Comparison of ENCODE assay signal across 8 mouse cellular contexts in genomic region chr8:91070275-91070859, GRCm38 (mm10). TPM values are rescaled to one million over a fixed set of nuclear protein-coding genes. Genes with fewer than 3 reads are reported as not detected.
A peak's percentile ranks its signal among the peaks of the same experiment; 100 is the strongest.
DNase-seq lines count a peak whose midpoint lies in the region; ATAC-seq and TF ChIP-seq lines count a peak whose summit lies in the region.

No protein-coding gene starts in this region.

- peak overlapping the region; percentile 85 for H3K27ac ChIP-seq in left cerebral cortex, adult 2 months
- H3K27ac ChIP-seq in macrophage = peak overlapping the region; percentile 59

- peaks cover 2% of the 10 kb centered on the region; the same call in 1 of the 2 replicates for H3K36me3 ChIP-seq in macrophage (ENCODE audit: inconsistent target)

- peak; percentile 79 for DNase-seq in embryo, embryonic 10.5 days (ENCODE audit: low spot score)
- DNase-seq in gastrocnemius, postnatal 10 days = peak; percentile 65
- peak; percentile 18 for DNase-seq in hindlimb bud, embryonic 11.5 days (ENCODE audit: extremely low spot score, low read depth, low spot score)
- peak; percentile 45 to 65 for DNase-seq in left cerebral cortex, adult 2 months (ENCODE audit: extremely low spot score in 1 of 2, low spot score in 2 of 2)
- DNase-seq in right cerebral cortex, adult 2 months (ENCODE audit: low spot score in 2 of 2) = peak; percentile 67
- DNase-seq in urinary bladder, postnatal 10 days (ENCODE audit: low spot score) = peak; percentile 17

- intact Hi-C loops in left cerebral cortex, adult 2 months (cut with DNase I) = no loop called here

- TF ChIP-seq CTCF in left cerebral cortex, adult 2 months (IDR thresholded peaks at IDR 0.05) = no peak

- H3K4me3 ChIP-seq in left cerebral cortex, adult 2 months = peak overlapping the region; percentile 98
- H3K4me3 ChIP-seq in macrophage (ENCODE audit: inconsistent target) = peak overlapping the region; percentile 83

- ATAC-seq in activated CD4-positive, CD25-positive, alpha-beta regulatory T cell, adult 4 months = peak; percentile 83

- H3K79me2 ChIP-seq in macrophage (ENCODE audit: inconsistent target) = peaks cover 35% of the 10 kb centered on the region

- 1% methylated on average over 32 of the region's 34 CpGs for WGBS in macrophage (ENCODE audit: missing documents)

RNA-seq across cellular contexts. Expression of gene Rbl2, which starts 0.5 kb away (rescaled TPM):
- polyA plus RNA-seq in activated CD4-positive, CD25-positive, alpha-beta regulatory T cell, adult 4 months (2017; shearing (Covaris generic)) = 100 to 1,000 TPM; 103 to 143 TPM
- 10 to 100 TPM; 16.8 to 20.2 TPM for total RNA-seq in gastrocnemius, postnatal 10 days (2021)
- total RNA-seq in left cerebral cortex, adult 2 months (2021) = 10 to 100 TPM; 39.1 to 43.1 TPM
- 100 to 1,000 TPM in 3 of 26 experiments, 10 to 100 TPM in 23; 19.0 to 141 (median 70.5) TPM for total RNA-seq in macrophage (2018; cell fraction: chromatin; rRNA removed)
- 10 to 100 TPM; 23.6 to 47.3 (median 33.5) TPM for total RNA-seq in macrophage (2018; cell fraction: cytosol; rRNA removed)
- total RNA-seq in macrophage (2018; cell fraction: nucleus; rRNA removed) = 10 to 100 TPM; 21.5 to 96.9 (median 45.3) TPM
- polyA plus RNA-seq in macrophage (2018) = 21.8 to 79.1 TPM (median 32.3 TPM) in 3 replicates

Comparison
In these comparisons a context has a peak if more than half of its experiments do, and no peak if none do; other contexts are left out.
1. Peak in every context shown above with its lines: DNase-seq, ATAC-seq, H3K4me3 ChIP-seq and H3K27ac ChIP-seq.
2. DNase-seq: peak in every context shown above with its lines; median percentile 79 in embryo, embryonic 10.5 days; 67 in right cerebral cortex, adult 2 months; 65 in gastrocnemius, postnatal 10 days; 55 in left cerebral cortex, adult 2 months; 18 in hindlimb bud, embryonic 11.5 days; 17 in urinary bladder, postnatal 10 days.